17 mouse cellular contexts compared by ENCODE assay signal in genomic region chr4:132805599-132806197, GRCm38 (mm10). TPM values are rescaled to one million over a fixed set of nuclear protein-coding genes. Genes with fewer than 3 reads are reported as not detected.
DNase-seq lines count a peak whose midpoint lies in the region; ATAC-seq and TF ChIP-seq lines count a peak whose summit lies in the region.
"Had no signal": no experiment of that assay in that cellular context is flagged by ENCODE, and none has a peak within 500 bp of the region (broad histone marks: within the 10 kb centered on the region; RNA-seq: fewer than 3 reads in every experiment).

No protein-coding gene starts in this region.

- H3K4me2 ChIP-seq in kidney, postnatal 0 days (ENCODE audit: low read length), result no peak overlapping the region
- H3K4me2 ChIP-seq in midbrain, embryonic 16.5 days (ENCODE audit: low read length), result no peak overlapping the region
- H3K4me2 ChIP-seq: midbrain, embryonic 13.5 days had no signal

- peak in 1 of 2 experiments; percentile 42; a peak in 1 of 4 replicates for TF ChIP-seq POLR2A in MEL (IDR thresholded peaks at IDR 0.05; ENCODE audit: control insufficient read depth in 1 of 2, insufficient read depth in 1 of 2, low read depth in 1 of 2, low read length in 2 of 2, poor library complexity in 1 of 2)

- no peak overlapping the region for H3K9ac ChIP-seq in kidney, postnatal 0 days (ENCODE audit: low read depth, low read length)
- H3K9ac ChIP-seq in MEL (ENCODE audit: control insufficient read depth, low read depth, low read length, poor library complexity, severe bottlenecking), result peak overlapping the region; percentile 65
- H3K9ac ChIP-seq in midbrain, embryonic 16.5 days (ENCODE audit: low read depth, low read length), result no peak overlapping the region
- H3K9ac ChIP-seq: midbrain, embryonic 13.5 days had no signal

- 79% methylated on average over 12 of the region's 12 CpGs for WGBS in kidney, postnatal 0 days
- 85% methylated on average over 11 of the region's 12 CpGs for WGBS in macrophage (ENCODE audit: missing documents)
- 90% methylated on average over 12 of the region's 12 CpGs for WGBS in midbrain, embryonic 16.5 days

- peak; percentile 33 for DNase-seq in kidney, postnatal 0 days (ENCODE audit: low spot score)
- no peak for DNase-seq in kidney, postnatal 25 days
- peak; percentile 56 for DNase-seq in 416B (ENCODE audit: low read depth)
- peak; percentile 98 for DNase-seq in MEL (ENCODE audit: low read depth, low spot score)
- no peak for DNase-seq in right cerebral cortex, adult 2 months (ENCODE audit: low spot score in 2 of 2)
- DNase-seq: adrenal gland, postnatal 14 days; cerebellum, adult 2 months; heart, adult 2 months; kidney, adult 11 months; layer of hippocampus, postnatal 36 days; lung, adult 18-20 months; right cerebral cortex, postnatal 14 days had no signal

- H3K79me2 ChIP-seq in MEL (ENCODE audit: control insufficient read depth, insufficient read depth, low read length, poor library complexity), result no peaks in the 10 kb centered on the region; the same call in 1 of the 2 replicates
- no peaks in the 10 kb centered on the region; the same call in 1 of the 2 replicates for H3K79me2 ChIP-seq in macrophage (ENCODE audit: inconsistent target)

- TF ChIP-seq RAD21 in MEL (IDR thresholded peaks at IDR 0.05; ENCODE audit: low read depth, low read length), result no peak

- no peak overlapping the region for H3K4me3 ChIP-seq in kidney, postnatal 0 days (replicated peaks; ENCODE audit: low read depth, low read length)
- H3K4me3 ChIP-seq in MEL (ENCODE audit: control insufficient read depth in 1 of 2, insufficient read depth in 1 of 2, low read depth in 2 of 2, low read length in 2 of 2) (peak overlapping the region; percentile 56 to 64), macrophage (ENCODE audit: inconsistent target) (no peak overlapping the region)
- H3K4me3 ChIP-seq in midbrain, embryonic 16.5 days (ENCODE audit: low read depth, low read length), result no peak overlapping the region
- H3K4me3 ChIP-seq: erythroblast, embryonic 14.5 days; heart, adult 2 months; midbrain, embryonic 13.5 days had no signal

- no peak overlapping the region for H3K27ac ChIP-seq in kidney, postnatal 0 days
- H3K27ac ChIP-seq in MEL (ENCODE audit: control insufficient read depth, low read depth, low read length), result peak overlapping the region; percentile 98
- peak overlapping the region; percentile 84 for H3K27ac ChIP-seq in macrophage
- H3K27ac ChIP-seq in midbrain, embryonic 16.5 days (ENCODE audit: low read length), result no peak overlapping the region
- H3K27ac ChIP-seq: heart, adult 2 months; midbrain, embryonic 13.5 days had no signal

- peak; percentile 93 for TF ChIP-seq EP300 in MEL (IDR thresholded peaks at IDR 0.05; ENCODE audit: low read depth in 1 of 2, low read length in 2 of 2)

- ATAC-seq in kidney, postnatal 0 days (replicated peaks; ENCODE audit: low FRiP score, low read depth), result no peak
- ATAC-seq in midbrain, embryonic 16.5 days, result no peak
- ATAC-seq: hindbrain, embryonic 16.5 days; midbrain, embryonic 13.5 days had no signal

- no peaks in the 10 kb centered on the region for H3K27me3 ChIP-seq in kidney, postnatal 0 days (ENCODE audit: insufficient read depth, low read length)
- no peaks in the 10 kb centered on the region for H3K27me3 ChIP-seq in MEL (ENCODE audit: control insufficient read depth in 1 of 2, insufficient read depth in 2 of 2, low read length in 2 of 2)
- no peaks in the 10 kb centered on the region for H3K27me3 ChIP-seq in midbrain, embryonic 16.5 days (ENCODE audit: control insufficient read depth, insufficient read depth, low read depth, low read length)
- H3K27me3 ChIP-seq: midbrain, embryonic 13.5 days had no signal

- no peak for TF ChIP-seq CTCF in kidney, postnatal 0 days (IDR thresholded peaks at IDR 0.05; ENCODE audit: low read depth)
- no peak for TF ChIP-seq CTCF in MEL (IDR thresholded peaks at IDR 0.05 in 2 of 3, conservative IDR thresholded peaks at IDR 0.05 in 1 of 3; ENCODE audit: control insufficient read depth in 1 of 3, insufficient read depth in 1 of 3, low read depth in 2 of 3, low read length in 3 of 3, poor library complexity in 1 of 3, severe bottlenecking in 1 of 3)

- no peaks in the 10 kb centered on the region for H3K9me3 ChIP-seq in kidney, postnatal 0 days (replicated peaks; ENCODE audit: low read length)
- no peaks in the 10 kb centered on the region for H3K9me3 ChIP-seq in MEL (replicated peaks; ENCODE audit: insufficient read depth, low read length)
- no peaks in the 10 kb centered on the region for H3K9me3 ChIP-seq in midbrain, embryonic 16.5 days (replicated peaks; ENCODE audit: control insufficient read depth, low read length, poor library complexity, severe bottlenecking)

- no peaks in the 10 kb centered on the region for H3K4me1 ChIP-seq in kidney, postnatal 0 days (replicated peaks; ENCODE audit: insufficient read depth, low read length)
- H3K4me1 ChIP-seq in MEL (ENCODE audit: control insufficient read depth in 1 of 2, insufficient read depth in 2 of 2, low read length in 2 of 2), result peaks cover 24 to 38% of the 10 kb centered on the region in 2 experiments
- no peaks in the 10 kb centered on the region for H3K4me1 ChIP-seq in midbrain, embryonic 16.5 days (ENCODE audit: control insufficient read depth, insufficient read depth, low read length)
- H3K4me1 ChIP-seq: midbrain, embryonic 13.5 days had no signal

- H3K36me3 ChIP-seq in kidney, postnatal 0 days (ENCODE audit: insufficient read depth, low read length), result no peaks in the 10 kb centered on the region
- H3K36me3 ChIP-seq in MEL (ENCODE audit: control insufficient read depth in 1 of 2, insufficient read depth in 2 of 2, low read length in 2 of 2) (peaks cover 0 to 40% of the 10 kb centered on the region in 2 experiments; a peak in 2 of 4 replicates), macrophage (ENCODE audit: inconsistent target) (no peaks in the 10 kb centered on the region)
- no peaks in the 10 kb centered on the region for H3K36me3 ChIP-seq in midbrain, embryonic 16.5 days (ENCODE audit: control insufficient read depth, insufficient read depth, low read length)
- H3K36me3 ChIP-seq: midbrain, embryonic 13.5 days had no signal

TF ChIP-seq in MEL, 35 proteins besides CTCF, POLR2A, EP300 and RAD21 (continues in another document):
- TF ChIP-seq ZNF384 (IDR thresholded peaks at IDR 0.05; ENCODE audit: low read depth, low read length), result peak; percentile 83
- TF ChIP-seq POLR2AphosphoS2 (IDR thresholded peaks at IDR 0.05; ENCODE audit: low read length), result peak; percentile 52; the same call in 1 of the 2 replicates
- peak; percentile 87 for TF ChIP-seq SIN3A (IDR thresholded peaks at IDR 0.05; ENCODE audit: low read length)

RNA-seq across cellular contexts. Expression of gene Themis2, which starts 9.5 kb away (rescaled TPM):
- 1.0 TPM in 2 replicates for polyA plus RNA-seq in kidney, postnatal 0 days (2015; fragmentation: Nextera tagmentation; extraction: Ambion mirVana)
- 1.0 and 1.1 TPM in 2 replicates for total RNA-seq in MEL (2012; rRNA removed)
- polyA plus RNA-seq in MEL (2012; ENCODE audit: insufficient read depth in 1 of 2, insufficient read length in 2 of 2, low read depth in 1 of 2, low replicate concordance in 2 of 2, missing spikeins in 1 of 2) (1 to 10 TPM in 1 of 2 experiments, not detected in 1; 2.6 TPM), macrophage (2018) (131 to 255 TPM (median 207 TPM) in 3 replicates)
- total RNA-seq in macrophage (2018; cell fraction: chromatin; rRNA removed), result 100 to 1,000 TPM in 19 of 26 experiments, 10 to 100 TPM in 7; 17.5 to 808 (median 224) TPM
- total RNA-seq in macrophage (2018; cell fraction: cytosol; rRNA removed), result 100 to 1,000 TPM in 24 of 26 experiments, 10 to 100 TPM in 2; 70.8 to 956 (median 317) TPM
- 1,000 to 10,000 TPM in 5 of 26 experiments, 100 to 1,000 TPM in 17, 10 to 100 TPM in 4; 58.3 to 1,365 (median 493) TPM for total RNA-seq in macrophage (2018; cell fraction: nucleus; rRNA removed)
- 0.15 and 0.38 TPM in 2 replicates for polyA plus RNA-seq in midbrain, embryonic 16.5 days (2015; fragmentation: Nextera tagmentation; extraction: Ambion mirVana)

RNA-seq across cellular contexts. Expression of gene Ppp1r8, which starts 37.3 kb away (rescaled TPM):
- polyA plus RNA-seq in kidney, postnatal 0 days (2015; fragmentation: Nextera tagmentation; extraction: Ambion mirVana), result 37.5 and 37.8 TPM in 2 replicates
- total RNA-seq in MEL (2012; rRNA removed), result 83.6 and 84.7 TPM in 2 replicates
- polyA plus RNA-seq in MEL (2012; ENCODE audit: insufficient read depth in 1 of 2, insufficient read length in 2 of 2, low read depth in 1 of 2, low replicate concordance in 2 of 2, missing spikeins in 1 of 2) (100 to 1,000 TPM in 1 of 2 experiments, not detected in 1; 103 TPM), macrophage (2018) (19.7 to 37.4 TPM (median 26.3 TPM) in 3 replicates)
- total RNA-seq in macrophage (2018; cell fraction: chromatin; rRNA removed), result 10 to 100 TPM in 22 of 26 experiments, 1 to 10 TPM in 4; 8.5 to 28.9 (median 17.0) TPM
- 10 to 100 TPM in 24 of 26 experiments, 1 to 10 TPM in 2; 9.1 to 26.5 (median 19.4) TPM for total RNA-seq in macrophage (2018; cell fraction: cytosol; rRNA removed)
- 10 to 100 TPM in 21 of 26 experiments, 1 to 10 TPM in 5; 8.0 to 30.6 (median 14.2) TPM for total RNA-seq in macrophage (2018; cell fraction: nucleus; rRNA removed)
- 58.2 and 58.5 TPM in 2 replicates for polyA plus RNA-seq in midbrain, embryonic 16.5 days (2015; fragmentation: Nextera tagmentation; extraction: Ambion mirVana)

RNA-seq across cellular contexts. Expression of gene Rpa2, which starts 37.6 kb away (rescaled TPM):
- polyA plus RNA-seq in kidney, postnatal 0 days (2015; fragmentation: Nextera tagmentation; extraction: Ambion mirVana), result 60.0 and 65.7 TPM in 2 replicates
- 102 and 119 TPM in 2 replicates for total RNA-seq in MEL (2012; rRNA removed)
- polyA plus RNA-seq in MEL (2012; ENCODE audit: insufficient read depth in 1 of 2, insufficient read length in 2 of 2, low read depth in 1 of 2, low replicate concordance in 2 of 2, missing spikeins in 1 of 2), result 100 to 1,000 TPM in 1 of 2 experiments, not detected in 1; 103 TPM
- 10 to 100 TPM in 6 of 26 experiments, 1 to 10 TPM in 17, under 1 TPM in 1, not detected in 2; 0.62 to 21.0 (median 7.1) TPM for total RNA-seq in macrophage (2018; cell fraction: chromatin; rRNA removed)
- total RNA-seq in macrophage (2018; cell fraction: cytosol; rRNA removed), result 1 to 10 TPM; 3.1 to 8.9 (median 6.4) TPM
- total RNA-seq in macrophage (2018; cell fraction: nucleus; rRNA removed), result 10 to 100 TPM in 2 of 26 experiments, 1 to 10 TPM in 24; 1.1 to 34.1 (median 5.0) TPM
- polyA plus RNA-seq in macrophage (2018), result 6.0 to 44.1 TPM (median 7.6 TPM) in 3 replicates
- 31.6 and 31.7 TPM in 2 replicates for polyA plus RNA-seq in midbrain, embryonic 16.5 days (2015; fragmentation: Nextera tagmentation; extraction: Ambion mirVana)

RNA-seq across cellular contexts. Expression of gene Smpdl3b, which starts 48.6 kb away (rescaled TPM):
- polyA plus RNA-seq in kidney, postnatal 0 days (2015; fragmentation: Nextera tagmentation; extraction: Ambion mirVana), result 9.0 and 9.5 TPM in 2 replicates
- 0.20 and 0.69 TPM in 2 replicates for total RNA-seq in MEL (2012; rRNA removed)
- under 1 TPM in 1 of 2 experiments, not detected in 1; 0.28 TPM for polyA plus RNA-seq in MEL (2012; ENCODE audit: insufficient read depth in 1 of 2, insufficient read length in 2 of 2, low read depth in 1 of 2, low replicate concordance in 2 of 2, missing spikeins in 1 of 2)
- 1 to 10 TPM in 11 of 26 experiments, under 1 TPM in 8, not detected in 7; 0.38 to 3.7 (median 1.2) TPM for total RNA-seq in macrophage (2018; cell fraction: chromatin; rRNA removed)
- total RNA-seq in macrophage (2018; cell fraction: cytosol; rRNA removed), result 1 to 10 TPM in 20 of 26 experiments, under 1 TPM in 6; 0.51 to 7.5 (median 2.2) TPM
- 10 to 100 TPM in 8 of 26 experiments, 1 to 10 TPM in 14, under 1 TPM in 4; 0.85 to 22.2 (median 5.7) TPM for total RNA-seq in macrophage (2018; cell fraction: nucleus; rRNA removed)
- 1.0 to 8.5 TPM (median 1.9 TPM) in 3 replicates for polyA plus RNA-seq in macrophage (2018)
- 0.53 and 0.62 TPM in 2 replicates for polyA plus RNA-seq in midbrain, embryonic 16.5 days (2015; fragmentation: Nextera tagmentation; extraction: Ambion mirVana)

Comparison
In these comparisons a context has a peak if more than half of its experiments do, and no peak if none do; other contexts are left out.
1. DNase-seq: peak in kidney, postnatal 0 days (single experiment), 416B (single experiment) and MEL (single experiment); none in kidney, postnatal 25 days (0 of 2) and right cerebral cortex, adult 2 months (0 of 2).
2. H3K27ac ChIP-seq: peak in MEL (single experiment) and macrophage (single experiment); none in kidney, postnatal 0 days (single experiment) and midbrain, embryonic 16.5 days (single experiment).
3. H3K4me3 ChIP-seq: peak in MEL (2 of 2); none in kidney, postnatal 0 days (single experiment), macrophage (single experiment) and midbrain, embryonic 16.5 days (single experiment).
4. RNA of gene Themis2, which starts 9.5 kb away (polyA plus RNA-seq): 131 to 255 TPM in macrophage; 2.6 TPM in MEL, 1.0 TPM in kidney, postnatal 0 days and 0.15 to 0.38 TPM in midbrain, embryonic 16.5 days; every median in the first group is over 10 times any median in the second.